ENCODE assay signal across 13 mouse cellular contexts in the genomic region with DNA sequence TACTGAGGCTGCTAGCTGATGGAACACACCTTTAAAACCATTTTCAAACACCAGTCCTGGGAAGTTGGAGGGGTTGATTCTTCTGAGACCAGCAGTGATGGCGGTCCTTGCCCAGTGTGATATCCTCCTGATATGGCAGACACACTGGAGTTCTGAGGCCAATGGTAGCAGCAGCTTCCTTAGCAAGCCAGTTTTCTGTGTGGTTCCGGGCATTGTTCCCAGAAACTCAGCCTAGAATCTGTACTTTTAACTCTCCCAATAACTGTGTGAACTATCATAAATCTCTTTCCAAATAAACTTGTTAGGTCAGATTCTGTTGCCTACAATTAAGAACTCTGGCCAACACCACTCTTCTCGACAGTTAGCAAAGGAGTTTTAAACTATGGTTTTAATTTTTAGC.
DNase-seq lines count a peak whose midpoint lies in the region; ATAC-seq lines count a peak whose summit lies in the region.
"Had no signal": no experiment of that assay in that cellular context is flagged by ENCODE, and none has a peak within 500 bp of the region (broad histone marks: within the 10 kb centered on the region; RNA-seq: fewer than 3 reads in every experiment).

No protein-coding gene starts in this region.

- ATAC-seq in cerebellum, adult (ENCODE audit: insufficient number of reproducible peaks, low FRiP score, low TSS enrichment): no peak
- ATAC-seq in kidney, embryonic 15.5 days (replicated peaks; ENCODE audit: low FRiP score): no peak

- intact Hi-C loops in left cerebral cortex, postnatal 10 days (cut with DNase I): no loop called here

- H3K27ac ChIP-seq in kidney, embryonic 15.5 days: no peak overlapping the region
- H3K27ac ChIP-seq: heart, adult 2 months; left cerebral cortex, adult 2 months; neural tube, embryonic 15.5 days had no signal

- no peaks in the 10 kb centered on the region for H3K9me3 ChIP-seq in kidney, embryonic 15.5 days (replicated peaks)
- H3K9me3 ChIP-seq: neural tube, embryonic 15.5 days had no signal

- no peak overlapping the region for H3K4me2 ChIP-seq in kidney, embryonic 15.5 days
- H3K4me2 ChIP-seq: neural tube, embryonic 15.5 days had no signal

- DNase-seq in cerebellum, postnatal 14 days: peak; percentile 51 to 71
- peak; percentile 53 for DNase-seq in kidney, postnatal 14 days
- peak; percentile 4 for DNase-seq in right cerebral cortex, postnatal 4 days
- DNase-seq in right cerebral cortex, postnatal 25 days: no peak
- peak; percentile 9 for DNase-seq in telencephalon, adult 2 months (ENCODE audit: low read depth, low spot score)
- no peak for DNase-seq in left cerebral cortex, postnatal 10 days (ENCODE audit: extremely low spot score in 1 of 2, low spot score in 2 of 2)
- DNase-seq: adrenal gland, postnatal 10 days; cerebellum, adult 11-12 months; heart, adult 2 months had no signal

- 62% methylated on average over 3 of the region's 3 CpGs for WGBS in kidney, embryonic 15.5 days

- H3K36me3 ChIP-seq in kidney, embryonic 15.5 days: no peaks in the 10 kb centered on the region
- H3K36me3 ChIP-seq: neural tube, embryonic 15.5 days had no signal

- H3K4me3 ChIP-seq in kidney, embryonic 15.5 days (replicated peaks): no peak overlapping the region
- H3K4me3 ChIP-seq: heart, adult 2 months; left cerebral cortex, adult 2 months; neural tube, embryonic 15.5 days had no signal

- no peaks in the 10 kb centered on the region for H3K4me1 ChIP-seq in kidney, embryonic 15.5 days
- H3K4me1 ChIP-seq: neural tube, embryonic 15.5 days had no signal

- no peak overlapping the region for H3K9ac ChIP-seq in kidney, embryonic 15.5 days
- H3K9ac ChIP-seq: neural tube, embryonic 15.5 days had no signal

- no peaks in the 10 kb centered on the region for H3K27me3 ChIP-seq in kidney, embryonic 15.5 days
- H3K27me3 ChIP-seq: neural tube, embryonic 15.5 days had no signal

Comparison
In these comparisons a context has a peak if more than half of its experiments do, and no peak if none do; other contexts are left out.
1. DNase-seq: peak in cerebellum, postnatal 14 days (2 of 2), kidney, postnatal 14 days (single experiment), right cerebral cortex, postnatal 4 days (single experiment) and telencephalon, adult 2 months (single experiment); none in right cerebral cortex, postnatal 25 days (single experiment) and left cerebral cortex, postnatal 10 days (0 of 2).